16 mouse cellular contexts compared by ENCODE assay signal in the genomic region with DNA sequence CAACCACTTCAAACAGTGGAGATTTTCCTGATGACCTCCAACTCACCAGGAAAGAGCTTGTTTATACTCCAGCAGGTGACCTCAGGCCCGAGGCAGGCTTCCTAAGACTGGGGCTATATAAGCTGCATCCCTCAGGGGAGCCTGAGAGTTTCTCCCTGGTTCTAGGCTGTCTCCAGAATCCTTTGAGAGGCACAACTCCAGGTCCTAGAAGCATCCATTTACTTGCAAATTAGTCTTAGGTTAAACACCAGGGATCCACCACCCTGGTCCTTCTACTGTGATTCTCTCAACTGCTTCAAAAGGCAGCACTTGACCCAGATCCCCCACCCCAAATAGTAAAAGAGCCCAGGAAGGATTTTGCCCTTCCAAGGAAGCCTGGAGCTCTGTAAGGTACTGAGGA.
"Had no signal": no experiment of that assay in that cellular context is flagged by ENCODE, and none has a peak within 500 bp of the region (broad histone marks: within the 10 kb centered on the region; RNA-seq: fewer than 3 reads in every experiment).

No protein-coding gene starts in this region.

- ATAC-seq: midbrain, embryonic 16.5 days had no signal

- H3K27me3 ChIP-seq: liver, embryonic 13.5 days; midbrain, embryonic 12.5 days; neural tube, embryonic 13.5 days; stomach, embryonic 15.5 days had no signal

- H3K4me3 ChIP-seq: left cerebral cortex, adult 2 months; liver, embryonic 13.5 days; midbrain, embryonic 12.5 days; myocyte; neural tube, embryonic 13.5 days; stomach, embryonic 15.5 days had no signal

- H3K36me3 ChIP-seq: liver, embryonic 13.5 days; midbrain, embryonic 12.5 days; neural tube, embryonic 13.5 days; stomach, embryonic 15.5 days had no signal

- H3K4me2 ChIP-seq: liver, embryonic 13.5 days; midbrain, embryonic 12.5 days; neural tube, embryonic 13.5 days; stomach, embryonic 15.5 days had no signal

- H3K9ac ChIP-seq: liver, embryonic 13.5 days; midbrain, embryonic 12.5 days; neural tube, embryonic 13.5 days; stomach, embryonic 15.5 days had no signal

- H3K27ac ChIP-seq: left cerebral cortex, adult 2 months; liver, embryonic 13.5 days; midbrain, embryonic 12.5 days; neural tube, embryonic 13.5 days; stomach, embryonic 15.5 days had no signal

- DNase-seq: kidney, postnatal 25 days; layer of hippocampus, postnatal 36 days; liver, embryonic 13.5 days; lung, adult 2 months; lung, postnatal 14 days; lung, postnatal 4 days; retina, postnatal 1 day; right cerebral cortex, postnatal 25 days; spleen, adult 18-20 months; thymus, postnatal 25 days had no signal

- H3K9me3 ChIP-seq: liver, embryonic 13.5 days; midbrain, embryonic 12.5 days; neural tube, embryonic 13.5 days; stomach, embryonic 15.5 days had no signal
